Mouse (Mus musculus) cerebellum, adult 9-11 months (tissue): ENCODE results near the gene Zkscan6.

Source experiments
- DNase-seq: peaks from one replicate; pipeline ENCODE4 v3.0.0; 2022

The Zkscan6 gene

DNA sequence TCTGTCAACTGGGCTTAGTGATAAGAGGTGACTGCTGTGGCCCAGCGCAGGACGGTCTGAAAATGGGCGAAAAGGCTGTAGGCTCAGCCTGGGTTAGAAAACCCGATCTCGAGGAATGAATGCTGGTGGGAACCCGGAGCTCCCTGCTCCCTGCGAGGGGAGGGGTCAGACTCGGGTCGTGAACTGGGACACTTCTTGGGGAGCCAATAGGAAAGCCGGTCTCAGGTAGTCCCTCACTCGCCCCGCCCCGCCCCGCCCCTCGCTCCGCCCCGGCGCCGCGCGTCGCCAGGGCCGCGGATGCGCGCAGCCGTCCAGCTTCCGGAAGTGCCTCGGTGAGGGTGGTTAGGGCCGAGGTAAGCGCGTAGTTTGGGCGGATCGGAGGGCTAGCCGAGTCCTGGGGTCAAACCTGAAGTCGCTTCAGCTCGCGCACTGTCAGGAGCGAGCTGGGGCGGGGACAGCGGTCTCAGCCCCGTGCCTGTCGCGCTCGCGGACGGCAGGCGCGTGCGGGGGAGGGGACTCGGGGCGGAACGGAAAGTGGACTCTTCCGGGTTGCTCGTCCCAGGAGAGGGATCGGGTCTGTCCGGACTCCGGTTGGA is at the start of gene Zkscan6:
Gene Zkscan6 (plus strand): TSS at position 267 of the 596 bp plus-strand sequence.
- DNase-seq: peak; percentile 93

DNA sequence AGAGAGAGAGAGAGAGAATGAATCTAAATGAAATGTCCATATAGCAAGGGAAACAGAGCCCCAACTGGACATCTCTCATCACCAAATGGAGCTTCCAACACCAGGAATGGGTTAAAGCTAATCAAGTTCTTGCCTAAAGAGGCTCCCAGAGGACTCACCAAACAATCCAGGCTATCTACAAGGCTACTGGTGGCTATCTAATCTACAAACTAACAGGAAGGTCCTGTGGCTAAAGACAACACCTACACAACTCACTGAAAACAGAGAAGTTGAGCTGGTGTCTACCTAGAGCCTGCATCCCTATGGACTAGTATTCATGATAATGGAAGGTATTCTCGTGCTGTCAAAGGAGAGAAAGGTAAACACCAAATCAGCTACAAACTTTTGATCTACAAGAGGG is 47.6 kb upstream of the Zkscan6 start:
- DNase-seq: no peak

- DNase-seq: no peak
Observed at GRCm38 (mm10) chr11:65760912-65761311, 46.1 kb upstream of the Zkscan6 start.

- DNase-seq: no peak
Observed at GRCm38 (mm10) chr11:65768445-65768844, 38.5 kb upstream of the Zkscan6 start.

GRCm38 (mm10) chr11:65769990-65770389 is 37.0 kb upstream of the Zkscan6 start:
- no peak for DNase-seq

- no peak for DNase-seq
Observed at GRCm38 (mm10) chr11:65771546-65771945, 35.4 kb upstream of the Zkscan6 start.

GRCm38 (mm10) chr11:65773535-65773934 is 33.4 kb upstream of the Zkscan6 start:
- no peak for DNase-seq

- no peak for DNase-seq
Observed at GRCm38 (mm10) chr11:65773946-65774656, 32.9 kb upstream of the Zkscan6 start.

DNA sequence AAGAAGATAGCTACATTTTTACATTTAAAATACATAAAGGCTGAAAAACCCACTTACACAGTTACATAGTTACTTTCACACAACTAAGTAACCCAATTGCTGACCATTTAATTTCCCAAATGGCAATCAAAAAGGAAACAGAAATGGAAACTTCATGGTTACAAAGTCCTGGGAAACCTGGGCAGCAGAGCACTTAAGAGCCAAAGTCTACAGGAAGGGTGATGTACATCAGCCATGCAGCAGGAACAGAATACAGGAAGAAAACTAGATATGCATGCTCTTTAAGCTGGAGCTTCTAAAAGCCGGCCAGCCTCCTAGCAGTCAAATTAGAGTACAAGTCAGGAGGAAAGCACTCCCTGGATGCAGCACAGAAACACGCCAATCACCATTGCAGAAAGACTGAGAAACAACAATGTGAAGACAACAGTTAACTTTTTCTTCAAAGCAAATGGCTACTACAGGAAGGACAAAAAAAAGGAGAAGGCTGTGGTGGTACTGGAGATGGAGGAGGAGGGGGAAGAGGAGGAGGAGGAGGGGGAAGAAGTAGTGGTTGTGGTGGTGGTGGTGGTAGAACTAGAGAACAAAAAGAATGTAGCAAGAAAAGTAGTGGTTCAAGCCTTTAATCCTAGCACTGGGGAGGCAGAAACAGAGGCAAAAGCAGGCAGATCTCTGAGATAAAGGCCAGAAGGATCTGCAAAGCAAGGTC is 29.9 kb upstream of the Zkscan6 start:
- no peak for DNase-seq

GRCm38 (mm10) chr11:65777810-65778209 is 29.2 kb upstream of the Zkscan6 start:
- DNase-seq: no peak

DNA sequence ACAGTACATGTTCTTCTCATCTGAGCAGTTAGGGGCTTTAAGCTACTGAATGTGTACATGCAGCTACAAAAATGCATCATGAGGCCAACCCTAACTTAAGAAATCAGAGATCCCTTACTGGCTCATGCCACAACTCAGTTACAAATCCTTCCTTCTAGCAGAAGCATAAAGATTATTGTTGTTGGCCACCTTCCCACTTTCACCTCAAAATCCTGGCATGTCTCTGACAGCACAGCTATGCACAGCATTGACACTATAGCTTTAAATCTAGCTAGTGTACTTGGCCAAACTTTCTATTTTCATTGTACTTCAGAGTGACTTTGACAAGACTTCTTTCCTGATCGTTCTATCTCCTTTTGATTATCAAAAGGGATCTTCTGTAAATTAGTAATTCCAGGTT is 27.9 kb upstream of the Zkscan6 start:
- no peak for DNase-seq

DNA sequence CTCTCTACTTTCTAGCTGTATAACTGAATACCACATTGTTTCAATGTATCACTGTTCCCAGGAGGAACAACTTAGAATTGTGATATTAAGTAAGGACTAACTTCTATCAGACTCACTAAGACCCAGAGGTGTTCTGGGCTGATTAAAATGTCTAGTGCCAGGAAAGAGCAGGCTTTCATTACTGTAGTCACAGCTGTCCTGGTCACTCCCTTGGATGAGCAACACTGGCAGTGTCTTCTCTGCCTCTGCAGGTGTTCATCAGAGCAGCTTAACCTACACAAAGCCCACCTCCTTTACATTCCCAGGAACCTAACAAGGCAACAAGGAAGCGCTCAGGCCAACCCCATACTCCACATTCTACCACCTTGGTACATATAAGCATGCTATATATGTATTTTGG is 27.4 kb upstream of the Zkscan6 start:
- no peak for DNase-seq

DNA sequence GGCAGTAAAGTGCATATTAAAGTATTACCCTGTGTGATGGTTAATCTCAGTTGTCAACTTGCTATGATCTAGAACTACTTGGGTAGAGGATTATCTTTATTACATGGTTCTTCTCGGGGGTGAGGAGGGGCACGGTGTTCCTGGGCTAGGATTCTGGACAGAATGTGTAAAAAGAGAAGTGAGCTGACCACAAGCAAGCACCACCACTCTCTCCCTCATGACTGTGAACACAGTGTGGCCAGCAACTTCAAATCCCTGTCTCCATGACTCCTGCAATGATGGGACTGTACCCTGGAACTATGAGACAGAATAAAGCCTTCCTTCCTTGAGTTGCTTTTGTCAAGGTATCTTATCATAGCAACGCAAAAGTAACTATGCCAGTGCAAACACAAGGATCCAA is 25.4 kb upstream of the Zkscan6 start:
- DNase-seq: no peak

DNA sequence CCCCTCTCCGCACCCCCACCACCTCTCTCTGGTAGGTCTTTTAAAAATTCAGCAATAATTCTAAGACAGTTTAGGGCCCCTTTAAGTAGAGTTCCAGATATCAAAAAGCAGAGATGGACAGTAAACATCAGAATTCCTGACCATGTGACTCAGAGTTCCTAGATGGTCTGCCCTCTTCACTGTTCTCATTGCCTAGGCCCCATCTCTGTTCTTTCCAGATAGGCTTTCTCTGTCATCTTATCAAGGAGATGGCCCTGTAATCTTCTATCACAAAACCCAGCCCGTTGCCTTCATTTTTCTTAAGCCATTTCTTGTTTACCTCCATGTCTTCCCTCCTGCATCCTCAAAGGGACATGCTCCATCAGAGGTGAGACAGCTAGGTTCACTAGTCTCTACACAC is 20.8 kb upstream of the Zkscan6 start:
- no peak for DNase-seq

- peak; percentile 75 for DNase-seq
Observed at GRCm38 (mm10) chr11:65787421-65788151, 19.4 kb upstream of the Zkscan6 start.

GRCm38 (mm10) chr11:65788154-65788553 is 18.8 kb upstream of the Zkscan6 start, which contains the start of gene Map2k4:
TSS of gene Map2k4 (minus strand) at chr11:65788297.
- peak; percentile 94 for DNase-seq

GRCm38 (mm10) chr11:65794428-65795219 is 12.4 kb upstream of the Zkscan6 start:
- no peak for DNase-seq

- no peak for DNase-seq
Observed at GRCm38 (mm10) chr11:65795896-65796295, 11.1 kb upstream of the Zkscan6 start.

GRCm38 (mm10) chr11:65801899-65802298 is 5.1 kb upstream of the Zkscan6 start:
- DNase-seq: peak; percentile 93

GRCm38 (mm10) chr11:65806321-65806904 is 562 bp upstream of the Zkscan6 start:
- DNase-seq: no peak

DNA sequence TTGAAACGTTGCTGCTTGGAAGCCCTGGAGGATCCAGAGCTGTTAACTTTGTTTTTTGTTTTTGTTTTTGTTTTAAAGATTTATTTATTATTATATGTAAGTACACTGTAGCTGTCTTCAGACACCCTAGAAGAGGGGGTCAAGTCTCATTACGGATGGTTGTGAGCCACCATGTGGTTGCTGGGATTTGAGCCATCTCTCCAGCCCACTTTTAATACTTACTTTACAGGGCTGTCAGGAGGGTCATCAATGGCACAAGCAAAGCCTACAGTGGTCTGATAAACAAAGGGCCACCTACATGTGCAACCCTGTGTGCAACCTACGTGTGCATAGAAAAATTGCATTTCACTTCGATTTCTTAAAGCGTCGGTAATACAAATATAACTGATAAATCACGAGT is 626 bp downstream of the Zkscan6 start:
- DNase-seq: no peak

- DNase-seq: no peak
Observed at GRCm38 (mm10) chr11:65812088-65812487, 5.1 kb downstream of the Zkscan6 start.
